Mouse (Mus musculus) hindlimb bud, embryonic 11.5 days (tissue): ENCODE measurements around the gene Glo1.

ENCODE experiments used
- DNase-seq: peaks from one replicate; pipeline ENCODE4 v3.0.0-alpha.2; 2012; ENCODE audit warnings: low read depth, low spot score; ENCODE audit errors: extremely low spot score

Glo1 gene

GRCm38 (mm10) chr17:30613350-30613749 lies 13.3 kb downstream of the Glo1 start:
- DNase-seq = no peak

- peak; percentile 87 for DNase-seq
Observed at GRCm38 (mm10) chr17:30612075-30612859, 14.4 kb downstream of the Glo1 start.

- DNase-seq = no peak
Observed at GRCm38 (mm10) chr17:30611221-30612074, 15.2 kb downstream of the Glo1 start.

GRCm38 (mm10) chr17:30610739-30611138 lies 15.9 kb downstream of the Glo1 start:
- no peak for DNase-seq

GRCm38 (mm10) chr17:30609980-30610307 lies 16.7 kb downstream of the Glo1 start:
- no peak for DNase-seq

- DNase-seq = no peak
Observed at GRCm38 (mm10) chr17:30609305-30609979, 17.2 kb downstream of the Glo1 start.

GRCm38 (mm10) chr17:30607909-30608495 lies 18.7 kb downstream of the Glo1 start:
- no peak for DNase-seq

- DNase-seq = no peak
Observed at GRCm38 (mm10) chr17:30607330-30607729, 19.3 kb downstream of the Glo1 start.

- DNase-seq = no peak
Observed at GRCm38 (mm10) chr17:30606634-30607081, 20.0 kb downstream of the Glo1 start.

- no peak for DNase-seq
Observed at GRCm38 (mm10) chr17:30606206-30606605, 20.5 kb downstream of the Glo1 start.

- no peak for DNase-seq
Observed at GRCm38 (mm10) chr17:30605001-30605400, 21.7 kb downstream of the Glo1 start.

- no peak for DNase-seq
Observed at GRCm38 (mm10) chr17:30604296-30604695, 22.4 kb downstream of the Glo1 start.

GRCm38 (mm10) chr17:30602175-30602574 lies 24.5 kb downstream of the Glo1 start:
- no peak for DNase-seq

- no peak for DNase-seq
Observed at GRCm38 (mm10) chr17:30598300-30598699, 28.4 kb downstream of the Glo1 start.

- no peak for DNase-seq
Observed at GRCm38 (mm10) chr17:30597786-30598185, 28.9 kb downstream of the Glo1 start.

- no peak for DNase-seq
Observed at GRCm38 (mm10) chr17:30594846-30595245, 31.8 kb downstream of the Glo1 start.

- DNase-seq = no peak
Observed at GRCm38 (mm10) chr17:30594407-30594806, 32.3 kb downstream of the Glo1 start.

GRCm38 (mm10) chr17:30590417-30591198 lies 36.1 kb downstream of the Glo1 start:
- DNase-seq = peak; percentile 54

GRCm38 (mm10) chr17:30583258-30584001 lies 43.2 kb downstream of the Glo1 start:
- DNase-seq = no peak

- DNase-seq = no peak
Observed at GRCm38 (mm10) chr17:30582313-30582712, 44.4 kb downstream of the Glo1 start.
